Mouse (Mus musculus): ENCODE results near the gene AC129217.1. TPM values are rescaled to one million over a fixed set of nuclear protein-coding genes. Genes with fewer than 3 reads are reported as not detected.
A peak's percentile ranks its signal among the peaks of the same experiment; 100 is the strongest.

The AC129217.1 gene
- polyA plus RNA-seq, 1 experiment from 2014 or later = not detected

GRCm38 (mm10) chr19:8806810-8807209, 22.8 kb upstream of the AC129217.1 start:
- WGBS = 97% methylated on average over 5 of the region's 5 CpGs
- no peak for ATAC-seq (ENCODE audit: low FRiP score, low read depth)
- Histone ChIP-seq H3K4me2 (replicated peaks) (no peak overlapping the region), H3K9me3 (no peaks in the 10 kb centered on the region), H3K27me3 (no peaks in the 10 kb centered on the region), H3K27ac (no peak overlapping the region), H3K4me3 (no peak overlapping the region), H3K9ac (no peak overlapping the region), H3K36me3 (peaks cover 75% of the 10 kb centered on the region), H3K4me1 (peaks cover 9% of the 10 kb centered on the region)

GRCm38 (mm10) chr19:8815812-8816211, 13.8 kb upstream of the AC129217.1 start:
- Histone ChIP-seq H3K27ac (no peak overlapping the region), H3K4me3 (no peak overlapping the region), H3K9ac (no peak overlapping the region), H3K36me3 (peaks cover 56% of the 10 kb centered on the region), H3K4me1 (peaks cover 28% of the 10 kb centered on the region), H3K4me2 (replicated peaks) (no peak overlapping the region), H3K27me3 (no peaks in the 10 kb centered on the region), H3K9me3 (no peaks in the 10 kb centered on the region)
- WGBS = 84% methylated on average over 11 of the region's 11 CpGs
- no peak for ATAC-seq (ENCODE audit: low FRiP score, low read depth)

- no peaks in the 10 kb centered on the region for H3K9me3 ChIP-seq
- WGBS = 78% methylated on average over 3 of the region's 3 CpGs
- peak overlapping the region; percentile 85 for H3K4me2 ChIP-seq (replicated peaks)
- H3K9ac ChIP-seq = peak overlapping the region; percentile 53
- ATAC-seq (ENCODE audit: low FRiP score, low read depth) = no peak
- peak overlapping the region; percentile 16 for H3K4me3 ChIP-seq
- peaks cover 46% of the 10 kb centered on the region for H3K36me3 ChIP-seq
- no peak overlapping the region for H3K27ac ChIP-seq
- H3K27me3 ChIP-seq = no peaks in the 10 kb centered on the region
- H3K4me1 ChIP-seq = peaks cover 34% of the 10 kb centered on the region
These were observed 12.6 kb upstream of the AC129217.1 start for GRCm38 (mm10) chr19:8817001-8817400.

GRCm38 (mm10) chr19:8818301-8818798, 11.2 kb upstream of the AC129217.1 start:
- no peaks in the 10 kb centered on the region for H3K9me3 ChIP-seq
- peak overlapping the region; percentile 85 for H3K4me2 ChIP-seq (replicated peaks)
- peaks cover 40% of the 10 kb centered on the region for H3K36me3 ChIP-seq
- H3K9ac ChIP-seq = peak overlapping the region; percentile 86
- H3K27ac ChIP-seq = peak overlapping the region; percentile 99
- H3K4me1 ChIP-seq = peaks cover 48% of the 10 kb centered on the region
- 25% methylated on average over 14 of the region's 14 CpGs for WGBS
- H3K27me3 ChIP-seq = no peaks in the 10 kb centered on the region
- no peak for ATAC-seq (ENCODE audit: low FRiP score, low read depth)
- peak overlapping the region; percentile 100 for H3K4me3 ChIP-seq

GRCm38 (mm10) chr19:8818801-8819595, 10.6 kb upstream of the AC129217.1 start, which contains the start of gene Ttc9c:
Gene Ttc9c (minus strand): TSS chr19:8819333.
- H3K9ac ChIP-seq = peak within 1 kb of the TSS; percentile 99
- ATAC-seq (ENCODE audit: low FRiP score, low read depth) = peak; percentile 93
- WGBS = under 1% methylated on average over 33 of the region's 33 CpGs
- H3K4me3 ChIP-seq = peak within 1 kb of the TSS; percentile 100
- peaks cover 48% of the 10 kb centered on the region for H3K4me1 ChIP-seq
- no peaks in the 10 kb centered on the region for H3K9me3 ChIP-seq
- H3K4me2 ChIP-seq (replicated peaks) = peak within 1 kb of the TSS; percentile 85
- peaks cover 41% of the 10 kb centered on the region for H3K36me3 ChIP-seq
- H3K27me3 ChIP-seq = no peaks in the 10 kb centered on the region
- H3K27ac ChIP-seq = peak within 1 kb of the TSS; percentile 99

- H3K4me3 ChIP-seq = peak within 1 kb of the TSS; percentile 100
- peak within 1 kb of the TSS; percentile 99 for H3K27ac ChIP-seq
- H3K9me3 ChIP-seq = no peaks in the 10 kb centered on the region
- peak; percentile 96 for ATAC-seq (ENCODE audit: low FRiP score, low read depth)
- no peaks in the 10 kb centered on the region for H3K27me3 ChIP-seq
- WGBS = under 1% methylated on average over 83 of the region's 83 CpGs
- H3K36me3 ChIP-seq = peaks cover 42% of the 10 kb centered on the region
- peak within 1 kb of the TSS; percentile 99 for H3K9ac ChIP-seq
- H3K4me1 ChIP-seq = peaks cover 48% of the 10 kb centered on the region
- H3K4me2 ChIP-seq (replicated peaks) = peak within 1 kb of the TSS; percentile 85
These were observed 9.8 kb upstream of the AC129217.1 start, which contains the start of gene Hnrnpul2 for GRCm38 (mm10) chr19:8819596-8820423. Gene Hnrnpul2 (plus strand): TSS chr19:8820010.

- Histone ChIP-seq H3K9me3 (no peaks in the 10 kb centered on the region), H3K27me3 (no peaks in the 10 kb centered on the region), H3K36me3 (peaks cover 42% of the 10 kb centered on the region), H3K4me2 (replicated peaks) (peak overlapping the region; percentile 85), H3K4me3 (peak overlapping the region; percentile 100), H3K9ac (peak overlapping the region; percentile 99), H3K27ac (peak overlapping the region; percentile 99), H3K4me1 (peaks cover 46% of the 10 kb centered on the region)
- under 1% methylated on average over 48 of the region's 48 CpGs for WGBS
- peak; percentile 1 for ATAC-seq (ENCODE audit: low FRiP score, low read depth)
These were observed 9.1 kb upstream of the AC129217.1 start for GRCm38 (mm10) chr19:8820424-8820956.

- Histone ChIP-seq H3K4me2 (replicated peaks) (peak overlapping the region; percentile 85), H3K27me3 (no peaks in the 10 kb centered on the region), H3K4me1 (peaks cover 41% of the 10 kb centered on the region), H3K27ac (no peak overlapping the region), H3K4me3 (peak overlapping the region; percentile 100), H3K9ac (peak overlapping the region; percentile 99), H3K9me3 (no peaks in the 10 kb centered on the region), H3K36me3 (peaks cover 43% of the 10 kb centered on the region)
- WGBS = under 1% methylated on average over 7 of the region's 7 CpGs
- no peak for ATAC-seq (ENCODE audit: low FRiP score, low read depth)
These were observed 8.4 kb upstream of the AC129217.1 start for GRCm38 (mm10) chr19:8821146-8821545.

- WGBS = 86% methylated on average over 8 of the region's 8 CpGs
- Histone ChIP-seq H3K9ac (peak overlapping the region; percentile 56), H3K4me1 (peaks cover 27% of the 10 kb centered on the region)
These were observed 6.9 kb upstream of the AC129217.1 start for GRCm38 (mm10) chr19:8822696-8823095.

GRCm38 (mm10) chr19:8830664-8831063, 1.1 kb downstream of the AC129217.1 start:
- WGBS = 92% methylated on average over 8 of the region's 8 CpGs
- no peaks in the 10 kb centered on the region for H3K27me3 ChIP-seq
- H3K4me2 ChIP-seq (replicated peaks) = no peak overlapping the region
- H3K9ac ChIP-seq = no peak overlapping the region
- no peaks in the 10 kb centered on the region for H3K4me1 ChIP-seq
- H3K27ac ChIP-seq = no peak overlapping the region
- no peaks in the 10 kb centered on the region for H3K9me3 ChIP-seq
- peaks cover 99% of the 10 kb centered on the region for H3K36me3 ChIP-seq
- H3K4me3 ChIP-seq = no peak overlapping the region
- ATAC-seq (ENCODE audit: low FRiP score, low read depth) = no peak

More at GRCm38 (mm10) chr19:8822696-8823095, 6.9 kb upstream of the AC129217.1 start:
- Histone ChIP-seq H3K36me3 (peaks cover 50% of the 10 kb centered on the region), H3K4me2 (replicated peaks) (peak overlapping the region; percentile 85), H3K9me3 (no peaks in the 10 kb centered on the region), H3K4me3 (peak overlapping the region; percentile 100), H3K27me3 (no peaks in the 10 kb centered on the region), H3K27ac (no peak overlapping the region)
- no peak for ATAC-seq (ENCODE audit: low FRiP score, low read depth)

GRCm38 (mm10) chr19:8831262-8831661, 1.7 kb downstream of the AC129217.1 start:
- 84% methylated on average over 11 of the region's 11 CpGs for WGBS
- no peak for ATAC-seq (ENCODE audit: low FRiP score, low read depth)
- H3K4me1 ChIP-seq = no peaks in the 10 kb centered on the region

More at GRCm38 (mm10) chr19:8831262-8831661, 1.7 kb downstream of the AC129217.1 start:
- Histone ChIP-seq H3K4me3 (no peak overlapping the region), H3K27me3 (no peaks in the 10 kb centered on the region), H3K4me2 (replicated peaks) (no peak overlapping the region), H3K27ac (no peak overlapping the region), H3K9ac (no peak overlapping the region), H3K9me3 (no peaks in the 10 kb centered on the region), H3K36me3 (peaks cover 96% of the 10 kb centered on the region)

All from limb, embryonic 13.5 days (tissue).